Mouse (Mus musculus) heart, postnatal 4 days (tissue): ENCODE measurements around the gene Cntnap4. TPM values are rescaled to one million over a fixed set of nuclear protein-coding genes. Genes with fewer than 3 reads are reported as not detected.
A peak's percentile ranks its signal among the peaks of the same experiment; 100 is the strongest.
"Not testable (repeated sequence)": the region's sequence is repeated elsewhere in the genome, so short reads cannot be mapped to it uniquely, and the experiment has no call there.

Experiments used
- DNase-seq: peaks from one replicate; pipeline ENCODE4 v3.0.0; 2021
- total RNA-seq, 2 experiments: library from RNA; stranded (reverse); gene quantifications; 2 replicates each; pipeline ENCODE4 v1.2.3; 2021

The Cntnap4 gene
- total RNA-seq, 2 experiments from 2014 or later = 0.07 TPM; not detected in 1

DNA sequence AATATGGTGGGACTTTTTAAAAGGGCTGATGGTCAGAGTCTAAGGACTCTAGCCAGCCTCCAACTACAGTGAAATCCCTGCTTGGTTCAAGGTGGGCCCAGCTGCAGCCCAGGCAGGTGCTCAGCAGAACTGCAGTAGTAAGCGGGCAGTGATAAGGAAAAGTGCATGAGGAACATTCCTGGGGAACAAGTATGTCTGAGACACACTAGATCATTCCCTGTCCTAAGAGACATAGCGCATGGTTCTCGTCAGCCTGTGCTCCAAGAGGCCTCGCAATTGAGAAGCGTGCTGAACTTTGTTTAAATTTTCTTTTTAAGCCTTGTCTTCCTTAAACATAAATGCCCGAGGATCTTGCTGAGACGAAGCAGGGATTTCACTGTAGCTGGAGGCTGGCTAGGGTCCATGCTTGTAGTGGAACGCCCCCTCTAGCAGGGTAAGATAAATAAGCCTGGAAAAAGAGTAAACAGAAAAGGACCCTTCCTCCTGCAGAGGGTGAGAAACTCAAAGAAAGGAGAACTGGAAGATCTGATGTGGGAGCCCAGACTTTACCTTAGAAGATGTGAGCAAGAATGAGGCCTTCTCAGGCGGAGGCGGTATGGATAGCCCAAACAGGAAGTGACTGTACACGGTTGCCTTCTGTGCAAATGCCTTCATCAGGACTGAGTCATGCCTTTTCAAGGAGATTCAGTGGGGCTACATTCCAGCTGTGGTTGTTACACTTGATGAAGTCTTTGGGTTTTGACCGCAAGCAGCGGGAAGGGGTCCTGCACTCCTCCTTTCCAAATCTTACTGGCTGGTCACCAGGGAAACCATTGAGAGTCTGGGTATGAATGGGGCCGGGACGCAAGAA lies 161.0 kb downstream of the Cntnap4 start:
- no peak for DNase-seq

DNA sequence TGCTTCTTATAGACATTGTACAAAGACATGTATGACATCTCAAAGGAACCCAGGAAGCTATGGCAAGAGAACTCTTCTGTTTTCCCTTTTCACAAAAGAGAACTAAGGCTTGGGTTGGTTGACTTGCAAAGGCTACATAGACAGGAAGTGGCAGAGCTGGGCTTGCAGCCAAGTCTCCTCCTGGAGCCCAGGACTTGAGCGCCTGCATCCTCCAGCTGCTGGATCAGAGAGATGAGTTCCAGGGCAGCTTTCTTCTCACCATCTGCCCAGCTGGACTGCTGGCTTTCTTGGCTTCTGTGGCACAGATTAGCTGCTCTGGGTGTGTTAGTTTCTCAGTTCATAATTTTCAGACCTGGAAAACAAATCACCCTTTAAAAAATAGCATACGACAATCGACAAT lies 165.7 kb downstream of the Cntnap4 start:
- no peak for DNase-seq

GRCm38 (mm10) chr8:112743331-112743730 lies 173.5 kb downstream of the Cntnap4 start:
- DNase-seq = no peak

DNA sequence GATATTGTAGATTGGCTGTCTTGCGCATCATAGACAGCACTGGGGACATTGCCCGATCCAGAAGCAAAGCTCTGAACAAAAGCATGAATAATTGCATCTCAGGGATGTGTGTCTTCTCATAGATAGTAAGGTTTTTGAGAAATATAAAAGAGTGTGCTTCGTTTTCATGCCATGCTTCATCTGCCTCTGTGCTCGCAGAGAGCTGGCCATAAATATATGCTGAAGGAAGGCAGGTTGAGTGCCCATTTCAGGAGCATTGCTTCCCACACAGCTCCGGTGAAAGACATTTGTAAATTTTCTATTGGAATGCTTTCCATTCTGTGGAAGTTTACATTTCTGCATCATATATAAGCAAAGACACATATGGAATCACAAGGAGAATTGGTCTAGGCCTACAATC lies 177.5 kb downstream of the Cntnap4 start:
- DNase-seq = no peak

- DNase-seq = no peak
Measured at GRCm38 (mm10) chr8:112755171-112755570, 185.3 kb downstream of the Cntnap4 start.

DNA sequence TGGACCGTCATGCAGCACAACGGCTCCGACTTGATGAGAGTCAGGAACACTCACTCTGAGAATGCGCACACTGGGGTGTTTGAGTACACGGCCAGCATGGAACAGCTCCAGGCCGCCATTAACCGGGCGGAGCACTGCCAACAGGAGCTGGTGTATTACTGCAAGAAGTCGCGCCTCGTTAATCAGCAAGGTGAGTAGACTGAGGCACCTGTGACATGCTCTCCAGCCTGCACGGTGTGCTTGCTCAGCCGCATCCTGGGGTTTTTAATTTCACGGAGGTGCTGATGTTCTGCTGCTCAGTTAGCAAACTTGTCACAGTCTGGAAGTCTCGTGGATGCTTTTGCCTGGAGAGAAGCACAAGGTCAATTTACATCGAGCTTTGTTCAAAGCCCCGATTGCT lies 233.2 kb downstream of the Cntnap4 start:
- DNase-seq = no peak

GRCm38 (mm10) chr8:112809382-112809781 lies 239.5 kb downstream of the Cntnap4 start:
- no peak for DNase-seq

GRCm38 (mm10) chr8:112841057-112841456 lies 271.2 kb downstream of the Cntnap4 start:
- DNase-seq = no peak

- not testable (repeated sequence) for DNase-seq
Measured at GRCm38 (mm10) chr8:112849541-112849940, 279.7 kb downstream of the Cntnap4 start.

DNA sequence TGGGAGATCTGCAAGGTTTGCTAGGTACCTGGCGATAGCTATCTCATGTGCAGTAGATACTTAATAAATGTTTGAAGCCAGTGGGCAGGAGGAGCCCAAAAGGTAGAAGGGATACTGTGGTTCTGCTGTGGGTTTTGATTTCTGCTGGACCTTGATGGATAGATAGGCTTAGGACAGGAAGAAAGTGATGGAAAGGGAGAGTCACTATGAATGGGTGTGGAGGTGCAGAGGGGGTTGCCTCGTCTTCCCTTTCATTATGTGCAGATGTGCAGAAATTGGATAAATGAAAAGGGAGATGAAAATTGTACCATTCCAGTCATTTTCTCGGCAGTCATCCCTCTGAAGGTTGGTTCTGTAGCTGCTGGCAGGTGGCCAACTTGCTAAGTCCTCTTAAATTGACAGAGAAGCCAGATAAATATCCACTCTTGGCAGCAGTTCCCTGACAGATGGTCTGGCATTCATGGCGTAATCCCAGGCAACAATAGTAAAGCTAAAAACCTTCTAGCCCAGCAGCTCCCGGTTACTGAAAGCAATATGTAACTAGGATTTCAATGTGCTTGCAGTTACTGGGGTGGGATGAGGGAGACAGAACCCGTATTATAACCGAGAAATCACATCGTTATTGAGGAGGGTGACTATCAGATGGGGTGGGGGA lies 336.7 kb downstream of the Cntnap4 start:
- DNase-seq = peak; percentile 7

DNA sequence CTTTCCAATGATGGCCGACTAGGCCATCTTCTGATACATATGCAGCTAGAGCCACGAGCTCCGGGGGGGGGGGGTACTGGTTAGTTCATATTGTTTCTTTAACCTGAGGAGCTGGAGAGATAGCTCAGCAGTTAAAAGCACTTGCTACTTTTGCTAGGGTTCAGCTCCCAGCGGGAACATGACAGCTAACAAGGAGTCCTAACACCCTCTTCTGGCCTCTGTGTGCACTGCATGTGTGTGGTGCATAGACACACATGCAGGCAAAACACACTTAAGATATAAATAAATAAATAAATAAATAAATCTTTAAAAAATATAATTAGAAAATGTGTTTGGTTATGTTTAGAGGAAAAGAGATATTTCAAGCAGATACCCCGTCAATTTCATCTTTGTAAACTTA lies 339.7 kb downstream of the Cntnap4 start:
- no peak for DNase-seq

GRCm38 (mm10) chr8:112911422-112911821 lies 341.6 kb downstream of the Cntnap4 start:
- DNase-seq = no peak

GRCm38 (mm10) chr8:112922151-112922550 lies 352.3 kb downstream of the Cntnap4 start:
- DNase-seq = no peak

GRCm38 (mm10) chr8:112922789-112923188 lies 352.9 kb downstream of the Cntnap4 start:
- DNase-seq = no peak
